Mouse (Mus musculus) heart, embryonic 11.5 days (tissue): ENCODE measurements around the gene Tmem219. TPM values are rescaled to one million over a fixed set of nuclear protein-coding genes. Genes with fewer than 3 reads are reported as not detected.

Source experiments
- ATAC-seq: fragments of 200-750 bp; cut with Nextera tagmentation; replicated peaks from 2 replicates; pipeline ENCODE4 v1.8.0; 2017; ENCODE audit warnings: moderate library complexity; ENCODE audit not compliant: insufficient number of reproducible peaks, low FRiP score, low TSS enrichment
- H3K27ac ChIP-seq: fragments of 300-500 bp; sonication (generic); 2 replicates; pipeline ENCODE4 v1.5.1; 2014; ENCODE audit warnings: mild to moderate bottlenecking, low read depth, low read length
- H3K27me3 ChIP-seq: fragments of 300-500 bp; sonication (generic); 2 replicates; pipeline ENCODE4 v1.6.1; 2014; ENCODE audit warnings: mild to moderate bottlenecking, low read length, mixed read lengths; ENCODE audit not compliant: control insufficient read depth, insufficient read depth
- H3K36me3 ChIP-seq: fragments of 300-500 bp; sonication (generic); 2 replicates; pipeline ENCODE4 v1.6.1; 2014; ENCODE audit warnings: mild to moderate bottlenecking, low read length, moderate library complexity, mixed read lengths; ENCODE audit not compliant: control insufficient read depth, insufficient read depth
- H3K4me1 ChIP-seq: fragments of 300-500 bp; sonication (generic); 2 replicates; pipeline ENCODE4 v1.6.1; 2014; ENCODE audit warnings: low read length; ENCODE audit not compliant: control insufficient read depth, insufficient read depth
- H3K4me2 ChIP-seq: fragments of 300-500 bp; sonication (generic); 2 replicates; pipeline ENCODE4 v1.6.1; 2014; ENCODE audit warnings: mild to moderate bottlenecking, moderate library complexity
- H3K4me3 ChIP-seq: fragments of 300-500 bp; sonication (generic); 2 replicates; pipeline ENCODE4 v1.5.1; 2014; ENCODE audit warnings: low read depth, low read length
- H3K9ac ChIP-seq: fragments of 300-500 bp; sonication (generic); 2 replicates; pipeline ENCODE4 v1.6.1; 2014; ENCODE audit warnings: mild to moderate bottlenecking, low read depth, low read length, moderate library complexity
- H3K9me3 ChIP-seq: fragments of 300-500 bp; sonication (generic); replicated peaks from 2 replicates; pipeline ENCODE4 v1.6.1; 2016; ENCODE audit warnings: low read length; ENCODE audit not compliant: control insufficient read depth
- WGBS: fragments of 180-500 bp; shearing (Covaris S2); extraction: QIAGEN DNeasy Blood & Tissue Kit; methylation state at CpG from one replicate; pipeline ENCODE4 v1.1.7; 2014; ENCODE audit not compliant: insufficient replicate concordance; 5-methylcytosine and 5-hydroxymethylcytosine counted together
- polyA plus RNA-seq: library from polyadenylated mRNA; unstranded; fragments of >200 nt; fragmentation: Nextera tagmentation; extraction: Ambion mirVana; gene quantifications from 2 replicates; pipeline ENCODE4 v1.2.1, GENCODE M21; 2014

Gene Tmem219
- polyA plus RNA-seq, 1 experiment from 2014 or later: 13.5 TPM

- peak; percentile 5; the same call in 1 of the 2 replicates for ATAC-seq
- Histone ChIP-seq H3K9ac (peak overlapping the region; percentile 92), H3K4me1 (peaks cover 22% of the 10 kb centered on the region), H3K4me3 (peak overlapping the region; percentile 86), H3K9me3 (no peaks in the 10 kb centered on the region), H3K27ac (peak overlapping the region; percentile 95), H3K36me3 (peaks cover 18% of the 10 kb centered on the region; the same call in 1 of the 2 replicates), H3K4me2 (peak overlapping the region; percentile 96), H3K27me3 (no peaks in the 10 kb centered on the region)
- WGBS: 0% methylated on average over 15 of the region's 15 CpGs
Observed at GRCm38 (mm10) chr7:126883731-126884181, 39.0 kb downstream of the Tmem219 start.

GRCm38 (mm10) chr7:126881040-126881439 is 41.7 kb downstream of the Tmem219 start:
- H3K9ac ChIP-seq: peak overlapping the region; percentile 57
- H3K9me3 ChIP-seq: no peaks in the 10 kb centered on the region
- WGBS: 73% methylated on average over 6 of the region's 6 CpGs
- H3K4me3 ChIP-seq: peak overlapping the region; percentile 86; the same call in 1 of the 2 replicates
- peak overlapping the region; percentile 41 for H3K27ac ChIP-seq
- H3K4me1 ChIP-seq: peaks cover 22% of the 10 kb centered on the region
- no peaks in the 10 kb centered on the region for H3K27me3 ChIP-seq
- H3K36me3 ChIP-seq: peaks cover 37% of the 10 kb centered on the region
- ATAC-seq: no peak
- H3K4me2 ChIP-seq: peak overlapping the region; percentile 96

- Histone ChIP-seq H3K4me2 (no peak overlapping the region), H3K4me3 (no peak overlapping the region), H3K27me3 (no peaks in the 10 kb centered on the region), H3K27ac (no peak overlapping the region), H3K9me3 (no peaks in the 10 kb centered on the region), H3K4me1 (peaks cover 9% of the 10 kb centered on the region), H3K9ac (no peak overlapping the region), H3K36me3 (peaks cover 63% of the 10 kb centered on the region)
- ATAC-seq: no peak
- 100% methylated on average over 1 of the region's 1 CpGs for WGBS
Observed at GRCm38 (mm10) chr7:126877239-126877638, 45.5 kb downstream of the Tmem219 start.

GRCm38 (mm10) chr7:126870520-126870891 is 52.2 kb downstream of the Tmem219 start:
- no peaks in the 10 kb centered on the region for H3K9me3 ChIP-seq
- WGBS: 100% methylated on average over 2 of the region's 2 CpGs
- no peak overlapping the region for H3K9ac ChIP-seq
- H3K36me3 ChIP-seq: peaks cover 67% of the 10 kb centered on the region
- H3K4me2 ChIP-seq: no peak overlapping the region
- no peaks in the 10 kb centered on the region for H3K4me1 ChIP-seq
- no peak overlapping the region for H3K4me3 ChIP-seq
- no peaks in the 10 kb centered on the region for H3K27me3 ChIP-seq
- no peak for ATAC-seq
- no peak overlapping the region for H3K27ac ChIP-seq

GRCm38 (mm10) chr7:126869780-126870519 is 52.8 kb downstream of the Tmem219 start:
- Histone ChIP-seq H3K36me3 (peaks cover 66% of the 10 kb centered on the region), H3K27ac (no peak overlapping the region), H3K4me1 (no peaks in the 10 kb centered on the region), H3K9ac (no peak overlapping the region), H3K4me2 (no peak overlapping the region), H3K9me3 (no peaks in the 10 kb centered on the region), H3K27me3 (no peaks in the 10 kb centered on the region), H3K4me3 (no peak overlapping the region)
- no peak for ATAC-seq
- WGBS: 91% methylated on average over 23 of the region's 23 CpGs

- H3K9ac ChIP-seq: no peak overlapping the region
- no peaks in the 10 kb centered on the region for H3K27me3 ChIP-seq
- H3K27ac ChIP-seq: no peak overlapping the region
- no peaks in the 10 kb centered on the region for H3K9me3 ChIP-seq
- H3K4me1 ChIP-seq: peaks cover 2% of the 10 kb centered on the region; the same call in 1 of the 2 replicates
- H3K4me2 ChIP-seq: no peak overlapping the region
- no peak overlapping the region for H3K4me3 ChIP-seq
- peaks cover 62% of the 10 kb centered on the region for H3K36me3 ChIP-seq
- ATAC-seq: no peak
- WGBS: 85% methylated on average over 12 of the region's 12 CpGs
Observed at GRCm38 (mm10) chr7:126868003-126868402, 54.7 kb downstream of the Tmem219 start.

GRCm38 (mm10) chr7:126867534-126867933 is 55.2 kb downstream of the Tmem219 start:
- H3K4me3 ChIP-seq: no peak overlapping the region
- no peak overlapping the region for H3K4me2 ChIP-seq
- no peak overlapping the region for H3K27ac ChIP-seq
- H3K36me3 ChIP-seq: peaks cover 58% of the 10 kb centered on the region
- H3K9ac ChIP-seq: no peak overlapping the region
- WGBS: 91% methylated on average over 2 of the region's 2 CpGs
- no peak for ATAC-seq
- no peaks in the 10 kb centered on the region for H3K9me3 ChIP-seq
- no peaks in the 10 kb centered on the region for H3K27me3 ChIP-seq
- peaks cover 5% of the 10 kb centered on the region; the same call in 1 of the 2 replicates for H3K4me1 ChIP-seq

- no peak for ATAC-seq
- Histone ChIP-seq H3K9me3 (no peaks in the 10 kb centered on the region), H3K4me3 (no peak overlapping the region), H3K4me2 (peak overlapping the region; percentile 75), H3K27me3 (no peaks in the 10 kb centered on the region), H3K4me1 (peaks cover 9% of the 10 kb centered on the region; the same call in 1 of the 2 replicates), H3K27ac (0 out of 2 replicates have a peak overlapping the region, but pooled peaks have one; percentile 3), H3K36me3 (peaks cover 32% of the 10 kb centered on the region), H3K9ac (no peak overlapping the region; the same call in 1 of the 2 replicates)
- 77% methylated on average over 6 of the region's 6 CpGs for WGBS
Observed at GRCm38 (mm10) chr7:126863791-126864190, 58.9 kb downstream of the Tmem219 start.
